Mouse (Mus musculus) brown adipose tissue, adult 24 weeks (tissue): ENCODE measurements around the gene Gm813. TPM values are rescaled to one million over a fixed set of nuclear protein-coding genes. Genes with fewer than 3 reads are reported as not detected.

Source experiments
- H3K27ac ChIP-seq: fragments of 200-500 bp; replicated peaks from 2 replicates; pipeline ENCODE4 v1.5.1; 2012; ENCODE audit warnings: low read depth, mild to moderate bottlenecking, low read length
- H3K4me1 ChIP-seq: fragments of 200-500 bp; 2 replicates; pipeline ENCODE4 v1.6.1; 2012; ENCODE audit warnings: low read length, mixed read lengths; ENCODE audit not compliant: control insufficient read depth, insufficient read depth, insufficient read length
- H3K4me3 ChIP-seq: fragments of 200-500 bp; 2 replicates; pipeline ENCODE4 v1.5.1; 2012; ENCODE audit warnings: low read depth, mild to moderate bottlenecking, low read length, moderate library complexity; ENCODE audit not compliant: insufficient read depth
- polyA plus RNA-seq: library from polyadenylated mRNA; stranded (reverse); fragments of >200 nt; gene quantifications from 2 replicates; pipeline ENCODE4 v1.2.4, GENCODE M21; 2012; ENCODE audit not compliant: missing spikeins, insufficient read depth, insufficient read length

Gm813 gene
- polyA plus RNA-seq, 1 experiment, result not detected

DNA sequence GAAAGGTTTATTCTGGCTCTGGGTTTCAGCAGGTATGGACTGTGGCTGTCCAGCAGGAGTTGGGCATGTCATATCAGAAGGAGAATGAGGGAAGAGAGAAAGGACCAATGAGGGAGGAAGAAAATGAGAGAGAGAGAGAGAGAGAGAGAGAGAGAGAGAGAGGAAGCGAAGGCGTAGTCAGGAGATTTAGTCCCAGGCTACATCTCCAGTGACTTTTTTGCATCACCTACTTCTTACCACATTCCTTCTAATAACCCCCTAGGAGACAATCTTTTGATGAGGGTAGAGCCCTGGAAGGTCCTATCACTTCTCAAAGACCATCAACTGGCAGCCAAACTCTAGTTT lies 11.5 kb upstream of the Gm813 start:
- Histone ChIP-seq H3K4me3 (no peak overlapping the region), H3K27ac (no peak overlapping the region), H3K4me1 (no peaks in the 10 kb centered on the region)

- H3K27ac ChIP-seq, result no peak overlapping the region
- no peak overlapping the region for H3K4me3 ChIP-seq
- H3K4me1 ChIP-seq, result no peaks in the 10 kb centered on the region
Observed at GRCm38 (mm10) chr16:58627597-58628335, 11.0 kb upstream of the Gm813 start.

- Histone ChIP-seq H3K27ac (no peak overlapping the region), H3K4me1 (no peaks in the 10 kb centered on the region), H3K4me3 (no peak overlapping the region)
Observed at GRCm38 (mm10) chr16:58623944-58624343, 7.2 kb upstream of the Gm813 start.

GRCm38 (mm10) chr16:58623114-58623513 lies 6.3 kb upstream of the Gm813 start:
- Histone ChIP-seq H3K27ac (no peak overlapping the region), H3K4me3 (no peak overlapping the region), H3K4me1 (no peaks in the 10 kb centered on the region)

DNA sequence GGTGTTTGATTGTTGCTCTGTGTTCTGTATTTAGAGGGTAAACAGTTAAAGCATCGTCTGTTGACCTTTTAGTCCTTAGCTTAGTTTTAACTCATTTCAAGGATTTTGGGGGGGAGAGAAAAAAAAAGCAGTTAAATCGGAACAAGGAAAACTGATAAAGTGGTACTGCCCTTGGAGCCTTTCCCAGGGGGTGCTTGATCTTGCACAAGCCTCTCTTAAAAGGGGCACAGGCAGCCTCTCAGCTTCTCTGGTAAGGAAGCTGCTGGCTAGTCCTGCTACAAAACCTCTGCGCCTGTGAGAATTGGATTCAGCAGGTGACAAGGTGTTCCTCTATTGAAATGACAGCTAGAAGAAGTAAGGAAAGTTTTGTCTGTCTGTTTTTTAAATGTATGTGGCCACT lies 5.6 kb upstream of the Gm813 start:
- no peak overlapping the region for H3K27ac ChIP-seq
- H3K4me3 ChIP-seq, result no peak overlapping the region
- no peaks in the 10 kb centered on the region for H3K4me1 ChIP-seq

- H3K27ac ChIP-seq, result no peak overlapping the region
- H3K4me3 ChIP-seq, result no peak overlapping the region
- H3K4me1 ChIP-seq, result no peaks in the 10 kb centered on the region
Observed at GRCm38 (mm10) chr16:58617346-58617745, 568 bp upstream of the Gm813 start.

DNA sequence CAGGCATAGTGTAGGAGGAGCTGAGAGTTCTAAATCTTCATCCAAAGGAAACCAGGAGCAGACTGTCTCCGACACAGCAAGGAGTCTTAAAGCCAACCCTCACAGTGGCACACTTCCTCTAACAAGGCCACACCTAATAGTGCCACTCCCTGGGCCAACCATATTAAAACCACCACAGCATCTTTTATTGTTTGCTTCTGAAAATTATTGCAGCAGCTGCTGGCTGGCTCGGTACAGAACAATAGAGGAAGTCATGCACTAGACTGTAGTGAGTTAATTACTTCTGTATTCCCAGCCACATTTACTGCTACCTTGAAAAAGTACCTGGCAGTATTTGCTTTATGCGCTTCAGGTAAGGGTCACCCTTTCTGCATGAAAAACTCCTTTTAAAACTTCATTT lies 3.8 kb downstream of the Gm813 start:
- no peaks in the 10 kb centered on the region for H3K4me1 ChIP-seq
- H3K27ac ChIP-seq, result no peak overlapping the region
- no peak overlapping the region for H3K4me3 ChIP-seq

GRCm38 (mm10) chr16:58607101-58607500 lies 9.7 kb downstream of the Gm813 start:
- Histone ChIP-seq H3K27ac (no peak overlapping the region), H3K4me3 (no peak overlapping the region), H3K4me1 (no peaks in the 10 kb centered on the region)

GRCm38 (mm10) chr16:58604680-58605079 lies 12.1 kb downstream of the Gm813 start:
- no peaks in the 10 kb centered on the region for H3K4me1 ChIP-seq
- H3K27ac ChIP-seq, result no peak overlapping the region
- H3K4me3 ChIP-seq, result no peak overlapping the region

- H3K4me1 ChIP-seq, result no peaks in the 10 kb centered on the region
- H3K4me3 ChIP-seq, result no peak overlapping the region
- H3K27ac ChIP-seq, result no peak overlapping the region
Observed at GRCm38 (mm10) chr16:58603831-58604230, 12.9 kb downstream of the Gm813 start.

- Histone ChIP-seq H3K4me3 (no peak overlapping the region), H3K27ac (no peak overlapping the region), H3K4me1 (no peaks in the 10 kb centered on the region)
Observed at GRCm38 (mm10) chr16:58600846-58601245, 15.9 kb downstream of the Gm813 start.

GRCm38 (mm10) chr16:58591299-58591698 lies 25.5 kb downstream of the Gm813 start:
- Histone ChIP-seq H3K4me3 (no peak overlapping the region), H3K4me1 (no peaks in the 10 kb centered on the region), H3K27ac (no peak overlapping the region)

- H3K4me3 ChIP-seq, result no peak overlapping the region
- no peaks in the 10 kb centered on the region for H3K4me1 ChIP-seq
- H3K27ac ChIP-seq, result no peak overlapping the region
Observed at GRCm38 (mm10) chr16:58589444-58589843, 27.3 kb downstream of the Gm813 start.

DNA sequence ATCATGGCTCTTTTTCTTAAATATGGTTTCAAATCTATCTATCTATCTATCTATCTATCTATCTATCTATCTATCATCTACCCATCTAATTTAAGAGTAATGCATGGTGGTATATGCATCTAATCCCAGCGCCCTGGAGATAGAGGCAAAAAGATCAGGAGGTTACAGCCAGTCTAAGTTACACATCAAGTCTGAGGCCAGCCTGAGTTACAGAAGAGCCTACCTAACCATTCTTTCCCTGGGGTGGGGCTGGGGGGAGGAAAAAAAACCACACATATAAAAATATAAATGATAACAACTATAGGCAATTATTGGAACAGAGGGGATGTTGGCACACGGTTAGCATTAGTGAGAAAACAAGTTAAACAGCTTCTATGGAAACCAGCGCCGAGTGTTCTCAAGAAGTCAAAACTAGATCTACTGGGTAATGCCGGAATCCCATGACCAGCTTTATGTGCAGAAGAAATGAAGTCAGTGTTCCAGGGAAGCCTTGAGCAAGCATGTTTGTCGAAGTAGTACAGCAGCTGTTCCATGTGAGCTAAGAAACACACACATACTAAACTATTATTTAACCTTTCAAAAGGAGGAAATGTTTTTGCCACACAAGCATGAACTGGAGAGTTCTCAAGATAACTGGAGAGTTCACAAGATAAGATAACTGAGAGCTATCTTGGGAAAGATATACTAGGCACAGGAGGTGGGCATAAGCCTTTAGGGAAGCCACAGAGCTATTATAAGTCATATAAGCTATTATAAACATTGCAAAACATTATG lies 42.6 kb downstream of the Gm813 start:
- H3K4me3 ChIP-seq, result no peak overlapping the region
- no peaks in the 10 kb centered on the region for H3K4me1 ChIP-seq
- H3K27ac ChIP-seq, result no peak overlapping the region

DNA sequence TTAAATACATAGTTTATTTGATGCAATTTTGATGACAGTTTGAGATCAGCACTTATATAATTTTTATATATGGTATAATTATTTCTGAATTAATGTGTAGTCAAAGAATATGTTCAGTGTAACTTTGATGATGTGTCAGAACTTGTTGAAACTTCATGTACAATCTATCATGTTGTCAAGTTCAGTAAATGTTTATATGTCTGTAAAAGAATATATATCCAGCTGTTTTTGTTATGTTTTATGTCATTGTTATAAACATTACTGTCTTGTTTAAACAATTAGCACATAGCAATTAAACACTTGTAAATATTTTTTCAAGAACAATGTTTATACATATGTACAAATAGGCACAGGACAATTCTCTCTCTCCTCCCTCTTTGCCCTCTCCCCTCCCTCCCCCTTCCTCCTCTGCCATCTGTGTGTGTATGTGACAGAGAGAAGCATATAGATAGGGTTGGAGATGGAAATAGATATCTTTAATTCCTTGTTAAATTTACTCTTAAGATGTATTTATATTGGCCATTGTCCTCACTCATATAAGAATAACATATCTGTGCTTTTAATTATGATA lies 46.0 kb downstream of the Gm813 start:
- no peak overlapping the region for H3K27ac ChIP-seq
- no peak overlapping the region for H3K4me3 ChIP-seq
- no peaks in the 10 kb centered on the region for H3K4me1 ChIP-seq
